Mouse (Mus musculus): ENCODE measurements around the gene Slc9a9. TPM values are rescaled to one million over a fixed set of nuclear protein-coding genes. Genes with fewer than 3 reads are reported as not detected.

Slc9a9 gene
- polyA plus RNA-seq, 1 experiment = not detected

DNA sequence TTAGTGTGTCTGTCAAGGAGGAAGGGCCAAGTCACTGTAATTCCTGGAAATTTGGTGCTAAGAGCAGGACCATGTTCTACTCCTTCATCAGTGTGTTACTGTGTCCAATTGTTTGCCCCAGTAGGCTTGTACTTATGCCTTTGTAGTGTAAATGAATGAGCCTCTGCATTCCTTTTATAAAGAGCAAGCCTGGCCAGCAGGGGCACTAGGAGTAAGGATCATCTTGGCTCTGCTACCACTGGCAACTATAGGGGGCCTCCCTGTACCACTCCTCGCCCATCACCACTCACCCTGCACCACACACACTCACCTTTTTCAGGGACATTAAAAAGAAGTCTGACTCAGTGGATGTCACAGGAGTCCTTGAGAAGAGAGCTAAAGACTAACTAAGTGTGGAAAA, 306.5 kb downstream of the Slc9a9 start:
- no peak overlapping the region for H3K27ac ChIP-seq (ENCODE audit: insufficient read depth, low read depth, low read length)
- H3K4me1 ChIP-seq (ENCODE audit: control insufficient read depth, insufficient read depth, low read length) = no peaks in the 10 kb centered on the region
- TF ChIP-seq POLR2A (IDR thresholded peaks at IDR 0.05; ENCODE audit: insufficient read depth, low read depth, low read length) (no peak), CTCF (IDR thresholded peaks at IDR 0.05; ENCODE audit: insufficient read depth, low read depth, low read length) (no peak)
- WGBS = 100% methylated on average over 1 of the region's 1 CpGs
- H3K4me3 ChIP-seq (ENCODE audit: insufficient read depth, low read depth, low read length) = no peak overlapping the region

DNA sequence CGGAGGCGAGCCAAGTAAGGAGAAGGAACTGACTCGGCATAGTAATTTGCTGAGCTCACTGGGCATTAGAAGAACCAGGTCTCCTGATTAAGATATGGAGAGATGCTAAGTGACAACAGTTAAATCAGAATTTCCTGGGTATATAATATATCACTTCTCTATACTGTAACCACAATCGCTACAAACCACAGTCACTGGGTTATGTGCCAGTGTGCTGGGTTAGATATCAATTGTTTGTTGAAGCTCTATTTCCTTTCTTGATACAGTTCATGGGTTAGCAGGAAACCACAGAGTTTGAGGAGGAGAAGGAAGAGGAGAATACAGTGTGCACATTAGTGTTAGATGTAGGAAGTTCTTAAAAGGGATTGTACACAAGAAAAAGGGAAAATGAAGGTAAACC, 323.9 kb downstream of the Slc9a9 start:
- no peak for TF ChIP-seq CTCF (IDR thresholded peaks at IDR 0.05; ENCODE audit: insufficient read depth, low read depth, low read length)

DNA sequence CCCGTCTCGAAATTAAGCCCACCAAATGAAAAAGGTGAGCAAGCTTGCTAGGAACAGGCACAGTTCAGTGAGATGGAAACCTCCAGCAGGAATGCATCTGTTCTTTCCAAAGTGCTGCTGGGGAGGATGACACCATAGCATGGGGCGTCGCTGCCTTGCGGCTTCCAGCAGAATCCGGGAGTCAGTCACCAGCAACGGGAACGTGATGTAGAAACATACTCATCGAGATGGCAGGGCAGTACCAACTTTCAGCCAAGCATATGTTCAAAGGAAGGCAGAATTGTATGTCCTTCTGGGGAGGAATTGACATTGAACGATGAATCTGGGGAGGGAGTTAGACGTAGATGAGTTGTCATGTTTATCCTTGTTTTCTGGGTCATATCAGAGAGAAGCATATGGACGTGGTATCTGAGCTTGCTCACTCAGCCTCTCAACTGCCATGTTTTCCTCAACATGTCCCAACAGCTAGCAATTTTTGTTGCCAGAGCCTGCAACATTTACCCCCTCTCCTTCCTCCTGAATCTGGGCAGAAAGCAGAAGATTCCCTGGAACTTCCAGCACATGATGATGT, 350.5 kb downstream of the Slc9a9 start:
- TF ChIP-seq POLR2A (IDR thresholded peaks at IDR 0.05; ENCODE audit: insufficient read depth, low read depth, low read length) = no peak
- Histone ChIP-seq H3K4me3 (ENCODE audit: insufficient read depth, low read depth, low read length) (no peak overlapping the region), H3K4me1 (ENCODE audit: control insufficient read depth, insufficient read depth, low read length) (no peaks in the 10 kb centered on the region), H3K27ac (ENCODE audit: insufficient read depth, low read depth, low read length) (no peak overlapping the region)
- WGBS = 96% methylated on average over 12 of the region's 12 CpGs

More for the DNA sequence above, 323.9 kb downstream of the Slc9a9 start:
- no peaks in the 10 kb centered on the region for H3K4me1 ChIP-seq (ENCODE audit: control insufficient read depth, insufficient read depth, low read length)
- H3K27ac ChIP-seq (ENCODE audit: insufficient read depth, low read depth, low read length) = no peak overlapping the region
- WGBS = 88% methylated on average over 4 of the region's 4 CpGs
- H3K4me3 ChIP-seq (ENCODE audit: insufficient read depth, low read depth, low read length) = no peak overlapping the region

DNA sequence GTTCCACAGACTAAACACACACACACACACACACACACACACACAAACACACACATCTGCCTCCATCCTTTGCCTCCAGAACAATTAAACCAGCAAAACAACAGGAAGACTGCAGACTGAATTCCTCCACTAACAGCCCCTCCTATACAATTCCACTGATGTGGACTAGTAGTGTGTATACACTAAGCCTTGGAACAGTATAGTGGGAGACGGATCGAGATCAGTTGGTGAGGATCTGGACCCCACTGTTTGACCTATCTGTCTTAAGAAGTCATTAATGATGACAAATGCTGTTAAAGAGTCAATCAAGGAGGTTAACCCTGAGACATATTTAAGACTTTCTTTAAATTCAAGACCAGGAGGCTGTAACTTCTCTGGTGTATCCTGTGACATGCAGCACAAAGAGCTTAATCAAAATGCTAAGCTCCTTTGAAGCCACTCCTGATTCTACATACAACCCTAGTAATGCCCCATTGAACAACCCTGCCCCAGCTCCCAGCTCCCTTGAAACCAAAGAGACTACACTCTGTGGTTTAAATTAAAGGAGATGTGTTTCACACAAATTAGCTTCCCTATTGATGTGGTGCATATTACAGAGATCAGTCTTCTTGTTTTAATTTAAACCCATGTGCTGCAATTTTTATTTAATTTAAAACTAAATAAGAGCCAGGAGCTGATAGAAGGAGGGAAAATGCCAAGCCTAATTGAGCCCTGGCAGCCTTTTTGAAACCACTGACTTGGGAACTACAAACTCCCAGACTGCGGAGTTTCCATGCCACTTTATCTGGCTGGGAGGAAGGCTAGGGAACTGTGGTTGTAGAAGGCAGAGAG, 364.6 kb downstream of the Slc9a9 start:
- 70% methylated on average over 3 of the region's 3 CpGs for WGBS
- no peak for TF ChIP-seq POLR2A (IDR thresholded peaks at IDR 0.05; ENCODE audit: insufficient read depth, low read depth, low read length)
- TF ChIP-seq CTCF (IDR thresholded peaks at IDR 0.05; ENCODE audit: insufficient read depth, low read depth, low read length) = no peak
- Histone ChIP-seq H3K4me1 (ENCODE audit: control insufficient read depth, insufficient read depth, low read length) (no peaks in the 10 kb centered on the region), H3K27ac (ENCODE audit: insufficient read depth, low read depth, low read length) (no peak overlapping the region), H3K4me3 (ENCODE audit: insufficient read depth, low read depth, low read length) (no peak overlapping the region)

DNA sequence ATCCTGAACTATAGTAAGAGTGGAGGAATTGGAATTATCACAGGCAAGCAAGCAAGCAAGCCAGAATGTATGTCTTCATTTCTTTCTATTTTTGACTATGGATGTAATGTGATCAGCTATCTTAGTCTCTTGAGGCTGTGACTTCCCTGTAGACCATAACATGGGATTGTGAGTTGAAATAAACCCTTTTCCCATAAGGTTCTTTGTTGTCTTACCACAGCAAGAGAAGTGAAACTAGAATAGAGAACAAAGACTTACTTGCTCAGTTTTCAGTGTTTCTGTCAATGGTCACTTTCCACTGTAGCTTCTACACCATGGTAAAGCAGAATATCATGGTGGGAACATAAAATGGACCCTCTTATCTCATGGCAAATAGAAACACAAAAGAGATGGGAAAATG, 366.5 kb downstream of the Slc9a9 start:
- no peak overlapping the region for H3K27ac ChIP-seq (ENCODE audit: insufficient read depth, low read depth, low read length)
- H3K4me1 ChIP-seq (ENCODE audit: control insufficient read depth, insufficient read depth, low read length) = no peaks in the 10 kb centered on the region
- no peak for TF ChIP-seq POLR2A (IDR thresholded peaks at IDR 0.05; ENCODE audit: insufficient read depth, low read depth, low read length)
- no peak for TF ChIP-seq CTCF (IDR thresholded peaks at IDR 0.05; ENCODE audit: insufficient read depth, low read depth, low read length)
- no peak overlapping the region for H3K4me3 ChIP-seq (ENCODE audit: insufficient read depth, low read depth, low read length)

DNA sequence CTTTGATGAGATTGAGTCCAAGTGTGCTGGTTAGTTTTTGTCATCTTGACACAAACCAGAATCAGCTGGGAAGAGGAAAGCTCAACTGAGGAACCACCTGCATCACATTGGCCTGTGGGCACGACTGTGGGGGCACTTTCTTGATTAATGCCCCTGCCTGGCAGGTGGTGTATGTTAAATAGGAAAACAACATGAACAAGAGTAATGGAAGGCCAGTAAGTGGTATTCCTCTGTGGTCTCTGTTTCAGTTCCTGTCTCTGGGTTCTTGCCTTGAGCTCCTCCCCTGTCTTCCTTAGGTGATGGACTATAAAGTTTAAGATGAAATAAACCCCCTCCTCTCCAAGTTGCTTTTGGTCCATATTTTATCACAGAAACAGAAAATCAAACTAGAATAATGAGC, 372.7 kb downstream of the Slc9a9 start:
- Histone ChIP-seq H3K4me3 (ENCODE audit: insufficient read depth, low read depth, low read length) (no peak overlapping the region), H3K27ac (ENCODE audit: insufficient read depth, low read depth, low read length) (no peak overlapping the region), H3K4me1 (ENCODE audit: control insufficient read depth, insufficient read depth, low read length) (no peaks in the 10 kb centered on the region)
- TF ChIP-seq CTCF (IDR thresholded peaks at IDR 0.05; ENCODE audit: insufficient read depth, low read depth, low read length) = no peak
- TF ChIP-seq POLR2A (IDR thresholded peaks at IDR 0.05; ENCODE audit: insufficient read depth, low read depth, low read length) = no peak
- 75% methylated on average over 1 of the region's 1 CpGs for WGBS

DNA sequence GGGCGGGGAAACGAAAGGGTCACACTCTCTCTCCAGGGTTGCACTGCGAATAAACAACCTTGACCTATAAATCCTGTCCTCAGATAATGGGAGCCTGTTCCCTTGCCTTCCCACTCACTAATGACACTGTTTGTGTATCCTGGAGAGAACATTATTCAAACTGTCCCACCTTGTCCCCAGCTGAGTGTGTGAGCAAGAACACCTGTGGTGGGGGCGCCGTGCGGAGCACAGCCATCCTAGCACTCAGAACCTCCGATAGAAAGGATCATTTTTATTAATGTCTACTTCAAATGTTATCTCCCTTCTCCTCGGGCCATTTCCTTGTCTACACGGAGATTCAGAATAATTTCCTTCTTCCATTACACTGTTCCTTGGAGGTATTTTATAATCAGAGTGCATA, 382.5 kb downstream of the Slc9a9 start:
- no peak for TF ChIP-seq CTCF (IDR thresholded peaks at IDR 0.05; ENCODE audit: insufficient read depth, low read depth, low read length)
- no peak for TF ChIP-seq POLR2A (IDR thresholded peaks at IDR 0.05; ENCODE audit: insufficient read depth, low read depth, low read length)
- no peaks in the 10 kb centered on the region for H3K4me1 ChIP-seq (ENCODE audit: control insufficient read depth, insufficient read depth, low read length)
- H3K4me3 ChIP-seq (ENCODE audit: insufficient read depth, low read depth, low read length) = no peak overlapping the region
- no peak overlapping the region for H3K27ac ChIP-seq (ENCODE audit: insufficient read depth, low read depth, low read length)
- WGBS = 89% methylated on average over 9 of the region's 9 CpGs

DNA sequence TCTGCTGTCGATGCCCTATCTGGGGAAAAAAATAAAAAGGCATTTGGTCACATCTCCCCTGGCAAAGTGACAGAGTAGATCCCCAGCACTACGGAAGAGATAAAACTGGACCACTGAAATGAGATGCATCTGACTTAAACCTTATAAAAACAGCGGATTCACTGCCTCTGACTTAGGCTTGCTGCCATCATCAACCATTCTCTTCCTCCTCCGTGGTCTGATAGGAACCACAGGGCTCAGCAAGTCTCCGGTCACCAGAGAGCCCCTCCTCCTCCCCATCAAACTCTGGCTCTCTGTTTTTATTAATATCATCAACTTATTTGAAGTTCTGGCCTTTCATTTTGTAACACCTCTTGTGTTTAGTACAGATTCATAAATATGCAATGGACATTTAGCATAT, 383.5 kb downstream of the Slc9a9 start:
- Histone ChIP-seq H3K27ac (ENCODE audit: insufficient read depth, low read depth, low read length) (no peak overlapping the region), H3K4me3 (ENCODE audit: insufficient read depth, low read depth, low read length) (no peak overlapping the region), H3K4me1 (ENCODE audit: control insufficient read depth, insufficient read depth, low read length) (no peaks in the 10 kb centered on the region)
- TF ChIP-seq POLR2A (IDR thresholded peaks at IDR 0.05; ENCODE audit: insufficient read depth, low read depth, low read length) = no peak
- TF ChIP-seq CTCF (IDR thresholded peaks at IDR 0.05; ENCODE audit: insufficient read depth, low read depth, low read length) = no peak
- WGBS = 82% methylated on average over 5 of the region's 5 CpGs

DNA sequence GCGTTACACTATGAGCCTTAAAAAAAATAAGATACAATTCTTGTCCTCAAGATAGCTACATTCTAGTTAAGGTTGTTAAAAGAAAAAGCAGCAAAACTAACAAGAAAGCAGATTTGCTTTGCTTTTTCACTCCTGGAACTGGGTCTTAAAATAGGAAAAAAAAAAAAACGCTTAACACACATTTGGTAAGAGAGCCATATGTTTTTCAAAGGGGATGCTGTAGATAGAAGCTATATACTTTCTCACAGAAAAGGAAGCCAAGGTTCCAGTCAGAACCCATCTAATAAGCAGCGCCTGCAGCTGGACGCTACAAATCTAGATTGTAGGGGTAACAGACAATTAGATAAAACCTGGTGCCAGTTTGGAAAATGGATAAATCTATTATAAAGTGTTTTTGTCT, 386.1 kb downstream of the Slc9a9 start:
- H3K4me1 ChIP-seq (ENCODE audit: control insufficient read depth, insufficient read depth, low read length) = no peaks in the 10 kb centered on the region
- WGBS = 88% methylated on average over 4 of the region's 4 CpGs
- H3K4me3 ChIP-seq (ENCODE audit: insufficient read depth, low read depth, low read length) = no peak overlapping the region
- TF ChIP-seq CTCF (IDR thresholded peaks at IDR 0.05; ENCODE audit: insufficient read depth, low read depth, low read length) = no peak
- no peak for TF ChIP-seq POLR2A (IDR thresholded peaks at IDR 0.05; ENCODE audit: insufficient read depth, low read depth, low read length)
- no peak overlapping the region for H3K27ac ChIP-seq (ENCODE audit: insufficient read depth, low read depth, low read length)

All from olfactory bulb, adult 2 months (tissue).